Mouse (Mus musculus): ENCODE measurements around the gene Tigar.

GRCm38 (mm10) chr6:127094565-127094964 is 14.8 kb downstream of the Tigar start:
- TF ChIP-seq EP300 (IDR thresholded peaks at IDR 0.05; ENCODE audit: insufficient read depth, low read depth, low read length) (no peak), CTCF (IDR thresholded peaks at IDR 0.05; ENCODE audit: low read depth, low read length) (peak; percentile 59), POLR2A (IDR thresholded peaks at IDR 0.05; ENCODE audit: insufficient read depth, low read length) (no peak)
